Mouse (Mus musculus): ENCODE measurements at regions not wholly inside any gene's neighbourhood (a gene's known extent, or its start where the extent isn't known, plus 50 kb on each side); places are given as distances from the start of the nearest gene placed in this dataset.
"Not testable (repeated sequence)": the region's sequence is repeated elsewhere in the genome, so short reads cannot be mapped to it uniquely, and the experiment has no call there.

DNA sequence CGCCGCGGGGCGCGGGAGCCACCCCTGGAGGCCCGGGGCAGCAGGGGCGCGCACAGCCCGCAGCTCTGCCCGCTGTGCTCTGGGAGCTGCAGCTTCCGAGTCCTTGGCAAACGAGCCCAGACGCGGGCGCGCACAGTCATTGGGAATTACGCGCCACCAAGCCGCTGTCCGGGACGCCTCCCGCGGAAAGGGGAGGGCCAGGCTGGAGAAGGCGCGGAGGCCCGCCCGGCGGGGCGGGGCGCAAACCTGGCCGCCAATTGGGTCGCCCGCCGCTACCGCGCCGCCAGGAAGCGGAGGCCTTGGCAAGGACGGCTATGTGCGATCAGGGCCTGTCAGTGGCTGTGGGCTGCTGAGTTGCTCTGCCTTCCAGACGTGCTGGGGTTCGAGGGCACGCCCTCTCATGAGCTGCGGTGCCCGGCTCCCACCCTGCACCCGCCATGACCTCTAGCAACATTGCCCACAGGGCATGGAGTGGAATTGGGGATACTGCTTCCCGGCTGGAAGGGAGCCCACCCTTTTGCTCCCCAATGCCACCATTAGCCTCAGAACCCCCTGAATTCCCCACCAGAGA is 739.1 kb upstream of the Ywhaq start:
- peak; percentile 11 to 56 for DNase-seq (ENCODE audit: inconsistent age in 2 of 2, low spot score in 1 of 2)

DNA sequence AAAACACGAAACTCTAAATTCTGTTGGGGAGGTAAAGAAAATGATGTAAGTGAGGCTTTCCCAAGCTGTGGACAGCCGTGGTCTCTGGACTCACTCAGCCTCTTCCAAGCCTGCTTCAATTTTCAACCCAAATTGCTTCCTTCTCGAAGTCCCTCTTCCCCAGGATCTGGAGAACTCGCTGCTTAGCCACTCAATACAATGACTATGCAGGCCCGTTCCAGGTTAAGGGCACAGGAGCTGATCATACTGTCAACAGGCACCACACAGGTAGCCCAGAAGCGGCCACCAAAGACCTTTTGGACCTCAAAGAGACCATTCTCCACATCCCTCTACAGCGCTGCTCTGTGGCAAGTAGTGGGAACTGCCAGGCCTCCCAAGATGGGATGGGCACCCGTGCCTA is 737.9 kb upstream of the Ywhaq start:
- not testable (repeated sequence) for DNase-seq (ENCODE audit: inconsistent age in 2 of 2, low spot score in 1 of 2)

Data from adrenal gland, adult (tissue).